Mouse (Mus musculus) Muller cell, postnatal 12 days (primary cell): ENCODE measurements around the gene Ilf3.

ENCODE experiments used
- DNase-seq: peaks from one replicate; pipeline ENCODE4 v3.0.0-alpha.2; 2015; ENCODE audit errors: inconsistent ontology term

Gene Ilf3

GRCm38 (mm10) chr9:21439456-21439855, 71.8 kb downstream of the Ilf3 start:
- DNase-seq = no peak

- no peak for DNase-seq
These were observed 72.2 kb downstream of the Ilf3 start for GRCm38 (mm10) chr9:21439914-21440313.

- no peak for DNase-seq
These were observed 72.7 kb downstream of the Ilf3 start for GRCm38 (mm10) chr9:21440387-21440786.

- no peak for DNase-seq
These were observed 76.2 kb downstream of the Ilf3 start for GRCm38 (mm10) chr9:21443853-21444252.

GRCm38 (mm10) chr9:21444574-21444973, 76.9 kb downstream of the Ilf3 start:
- DNase-seq = no peak

GRCm38 (mm10) chr9:21445081-21445744, 77.5 kb downstream of the Ilf3 start:
- no peak for DNase-seq

GRCm38 (mm10) chr9:21447778-21448177, 80.1 kb downstream of the Ilf3 start:
- DNase-seq = no peak

GRCm38 (mm10) chr9:21449710-21450109, 82.0 kb downstream of the Ilf3 start:
- no peak for DNase-seq

GRCm38 (mm10) chr9:21450270-21450669, 82.6 kb downstream of the Ilf3 start:
- no peak for DNase-seq

GRCm38 (mm10) chr9:21451391-21451790, 83.7 kb downstream of the Ilf3 start:
- DNase-seq = no peak

GRCm38 (mm10) chr9:21451870-21452269, 84.2 kb downstream of the Ilf3 start:
- DNase-seq = no peak

- no peak for DNase-seq
These were observed 85.3 kb downstream of the Ilf3 start for GRCm38 (mm10) chr9:21453003-21453402.

- no peak for DNase-seq
These were observed 85.8 kb downstream of the Ilf3 start for GRCm38 (mm10) chr9:21453459-21453858.

- no peak for DNase-seq
These were observed 86.9 kb downstream of the Ilf3 start for GRCm38 (mm10) chr9:21454556-21454955.
